ENCODE assay signal across 28 mouse cellular contexts in genomic region chr6:144761902-144762301, GRCm38 (mm10). TPM values are rescaled to one million over a fixed set of nuclear protein-coding genes. Genes with fewer than 3 reads are reported as not detected.
"Had no signal": no experiment of that assay in that cellular context is flagged by ENCODE, and none has a peak within 500 bp of the region (broad histone marks: within the 10 kb centered on the region; RNA-seq: fewer than 3 reads in every experiment).

No protein-coding gene starts in this region.

- ATAC-seq: forebrain, embryonic 13.5 days; forebrain, embryonic 14.5 days; forebrain, embryonic 15.5 days; forebrain, embryonic 16.5 days; forebrain, postnatal 0 days had no signal

- H3K27me3 ChIP-seq: embryonic facial prominence, embryonic 12.5 days; embryonic facial prominence, embryonic 15.5 days; forebrain, embryonic 12.5 days; forebrain, embryonic 13.5 days; forebrain, embryonic 15.5 days had no signal

- H3K9me3 ChIP-seq: embryonic facial prominence, embryonic 10.5 days; embryonic facial prominence, embryonic 12.5 days; embryonic facial prominence, embryonic 13.5 days; embryonic facial prominence, embryonic 15.5 days; forebrain, embryonic 10.5 days; forebrain, embryonic 12.5 days; forebrain, embryonic 13.5 days; forebrain, embryonic 15.5 days had no signal

- H3K4me2 ChIP-seq: embryonic facial prominence, embryonic 12.5 days; embryonic facial prominence, embryonic 13.5 days; embryonic facial prominence, embryonic 15.5 days; forebrain, embryonic 12.5 days; forebrain, embryonic 13.5 days; forebrain, embryonic 15.5 days had no signal

- H3K4me1 ChIP-seq: embryonic facial prominence, embryonic 15.5 days; forebrain, embryonic 12.5 days; forebrain, embryonic 15.5 days had no signal

- H3K27ac ChIP-seq: embryonic facial prominence, embryonic 10.5 days; embryonic facial prominence, embryonic 12.5 days; embryonic facial prominence, embryonic 13.5 days; embryonic facial prominence, embryonic 15.5 days; forebrain, embryonic 10.5 days; forebrain, embryonic 12.5 days; forebrain, embryonic 13.5 days; forebrain, embryonic 15.5 days; gastrocnemius, adult 2 months; heart, adult 2 months had no signal

- DNase-seq: cerebellum, adult 2 months; cerebellum, adult 8-10 months; cerebellum, adult 9-10 months; cerebellum, adult 9-11 months; cerebellum, postnatal 10 days; cerebellum, postnatal 14 days; cerebellum, postnatal 25 days; cerebellum, postnatal 36 days; embryo, embryonic 11 days; forebrain, postnatal 0 days; gastrocnemius, adult 2 months; gastrocnemius, postnatal 10 days; gastrocnemius, postnatal 14 days; gastrocnemius, postnatal 25 days; gastrocnemius, postnatal 36 days; heart, adult 18-20 months; heart, adult 2 months had no signal

- H3K36me3 ChIP-seq: embryonic facial prominence, embryonic 10.5 days; embryonic facial prominence, embryonic 12.5 days; embryonic facial prominence, embryonic 13.5 days; embryonic facial prominence, embryonic 15.5 days; forebrain, embryonic 10.5 days; forebrain, embryonic 12.5 days; forebrain, embryonic 15.5 days had no signal

- H3K4me3 ChIP-seq: embryonic facial prominence, embryonic 10.5 days; embryonic facial prominence, embryonic 12.5 days; embryonic facial prominence, embryonic 13.5 days; embryonic facial prominence, embryonic 15.5 days; erythroblast, embryonic 14.5 days; forebrain, embryonic 10.5 days; forebrain, embryonic 12.5 days; forebrain, embryonic 13.5 days; forebrain, embryonic 15.5 days; gastrocnemius, adult 2 months; heart, adult 2 months had no signal

- H3K9ac ChIP-seq: embryonic facial prominence, embryonic 12.5 days; embryonic facial prominence, embryonic 13.5 days; embryonic facial prominence, embryonic 15.5 days; forebrain, embryonic 12.5 days; forebrain, embryonic 13.5 days; forebrain, embryonic 15.5 days; forebrain, postnatal 0 days had no signal

RNA-seq across cellular contexts. Expression of gene Sox5, which starts 19.9 kb away (rescaled TPM):
- polyA plus RNA-seq: erythroblast, embryonic 14.5 days had no signal
